Mouse (Mus musculus): ENCODE data around the gene Wscd1. TPM values are rescaled to one million over a fixed set of nuclear protein-coding genes. Genes with fewer than 3 reads are reported as not detected.

Gene Wscd1
- 88.2 and 91.3 TPM in 2 replicates for polyA plus RNA-seq (2021; fragmentation: Nextera tagmentation)
- long read RNA-seq, experiment 1, transcript Wscd1-203 (9 exons, 2,866 nt), result major isoform, 163 of 232 reads
- long read RNA-seq, experiment 1, transcript Wscd1-202 (9 exons, 2,956 nt), result minor isoform, 10 of 232 reads
- long read RNA-seq, experiment 1, partial matches to known transcripts, result 43 of 232 reads
- long read RNA-seq, experiment 1, other reads (novel, unspliced or antisense), result 16 of 232 reads
- long read RNA-seq, experiment 2, transcript Wscd1-202 (9 exons, 2,956 nt), result minor isoform, 23 of 649 reads
- long read RNA-seq, experiment 2, transcript Wscd1-201 (9 exons, 2,757 nt), result minor isoform, 10 of 649 reads
- long read RNA-seq, experiment 2, transcript Wscd1-203 (9 exons, 2,866 nt), result major isoform, 507 of 649 reads
- long read RNA-seq, experiment 2, partial matches to known transcripts, result 49 of 649 reads
- long read RNA-seq, experiment 2, other reads (novel, unspliced or antisense), result 60 of 649 reads

GRCm38 (mm10) chr11:71749671-71750070 is at the start of gene Wscd1:
Gene Wscd1, plus strand, starts transcription at chr11:71749920.

